Mouse (Mus musculus) gonadal fat pad, adult 2 months (tissue): ENCODE measurements at regions not wholly inside any gene's neighbourhood (a gene's known extent, or its start where the extent isn't known, plus 50 kb on each side); places are given as distances from the start of the nearest gene placed in this dataset.

Experiments
- DNase-seq: peaks from one replicate; pipeline ENCODE4 v3.0.0-alpha.2; 2012; ENCODE audit warnings: low read depth

- no peak for DNase-seq
Measured at GRCm38 (mm10) chr11:112587386-112587785, 194.6 kb upstream of the Sox9 start.

- no peak for DNase-seq
Measured at GRCm38 (mm10) chr11:112588088-112588487, 193.9 kb upstream of the Sox9 start.

- no peak for DNase-seq
Measured at GRCm38 (mm10) chr11:112590214-112590613, 191.8 kb upstream of the Sox9 start.

- DNase-seq: no peak
Measured at GRCm38 (mm10) chr11:112592411-112593020, 189.5 kb upstream of the Sox9 start.

- no peak for DNase-seq
Measured at GRCm38 (mm10) chr11:112593821-112594220, 188.2 kb upstream of the Sox9 start.

GRCm38 (mm10) chr11:112607359-112607758 is 174.7 kb upstream of the Sox9 start:
- no peak for DNase-seq

GRCm38 (mm10) chr11:112609277-112609676 is 172.7 kb upstream of the Sox9 start:
- no peak for DNase-seq

GRCm38 (mm10) chr11:112611073-112611472 is 171.0 kb upstream of the Sox9 start:
- peak; percentile 91 for DNase-seq

- DNase-seq: peak; percentile 57
Measured at GRCm38 (mm10) chr11:112615629-112616028, 166.4 kb upstream of the Sox9 start.

- DNase-seq: no peak
Measured at GRCm38 (mm10) chr11:112616942-112617341, 165.1 kb upstream of the Sox9 start.

GRCm38 (mm10) chr11:112620916-112621315 is 161.1 kb upstream of the Sox9 start:
- no peak for DNase-seq

- no peak for DNase-seq
Measured at GRCm38 (mm10) chr11:112621385-112622120, 160.5 kb upstream of the Sox9 start.

- no peak for DNase-seq
Measured at GRCm38 (mm10) chr11:112649298-112649697, 132.7 kb upstream of the Sox9 start.

- no peak for DNase-seq
Measured at GRCm38 (mm10) chr11:112657410-112658159, 124.4 kb upstream of the Sox9 start.

GRCm38 (mm10) chr11:112659911-112660310 is 122.1 kb upstream of the Sox9 start:
- DNase-seq: no peak

- DNase-seq: no peak
Measured at GRCm38 (mm10) chr11:112661426-112661825, 120.6 kb upstream of the Sox9 start.

GRCm38 (mm10) chr11:112667311-112667710 is 114.7 kb upstream of the Sox9 start:
- DNase-seq: no peak

- DNase-seq: no peak
Measured at GRCm38 (mm10) chr11:112672086-112672485, 109.9 kb upstream of the Sox9 start.

GRCm38 (mm10) chr11:112690047-112690446 is 92.0 kb upstream of the Sox9 start:
- DNase-seq: no peak

GRCm38 (mm10) chr11:112706091-112706490 is 75.9 kb upstream of the Sox9 start:
- no peak for DNase-seq

GRCm38 (mm10) chr11:112708119-112708730 is 73.8 kb upstream of the Sox9 start:
- DNase-seq: no peak

- no peak for DNase-seq
Measured at GRCm38 (mm10) chr11:112711656-112712055, 70.4 kb upstream of the Sox9 start.
